Mouse (Mus musculus): ENCODE measurements around the gene Tmcc3. TPM values are rescaled to one million over a fixed set of nuclear protein-coding genes. Genes with fewer than 3 reads are reported as not detected.
A peak's percentile ranks its signal among the peaks of the same experiment; 100 is the strongest.

Gene Tmcc3
- total RNA-seq, 2 experiments from 2014 or later, result 11.8 to 14.6 TPM

GRCm38 (mm10) chr10:94411594-94411993 is 99.8 kb downstream of the Tmcc3 start:
- intact Hi-C loops (cut with DNase I), result no loop called here
- DNase-seq, result no peak

- intact Hi-C loops (cut with DNase I), result no loop called here
- DNase-seq, result peak; percentile 89
Measured at GRCm38 (mm10) chr10:94413770-94414651, 102.3 kb downstream of the Tmcc3 start.

GRCm38 (mm10) chr10:94415950-94416844 is 104.4 kb downstream of the Tmcc3 start:
- peak; percentile 22 for DNase-seq
- intact Hi-C loops (cut with DNase I), result no loop called here

GRCm38 (mm10) chr10:94417643-94418042 is 105.9 kb downstream of the Tmcc3 start:
- DNase-seq, result no peak
- intact Hi-C loops (cut with DNase I), result no loop called here

- intact Hi-C loops (cut with DNase I), result loop anchor here (10.0 kb wide), 1 partner anchor 89 kb away; no protein-coding TSS in a partner anchor
- DNase-seq, result peak; percentile 91
Measured at GRCm38 (mm10) chr10:94426000-94426920, 114.5 kb downstream of the Tmcc3 start.

DNA sequence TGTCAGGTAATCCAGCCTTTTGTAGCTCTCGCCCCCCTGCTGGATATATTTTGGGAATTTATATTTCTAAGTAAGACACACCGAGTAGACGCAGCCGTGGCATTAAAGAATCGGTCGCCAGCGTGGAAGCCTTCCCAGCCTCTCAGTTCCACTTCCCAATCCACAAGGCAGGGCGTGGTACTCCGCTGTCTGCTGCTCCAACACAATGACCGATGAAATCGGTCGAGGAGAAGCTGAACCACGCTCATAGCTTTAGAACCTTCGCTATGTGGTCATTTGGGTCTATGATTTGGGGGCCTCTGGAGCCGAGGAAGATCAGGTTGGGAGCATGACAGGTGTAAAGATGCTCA is 115.1 kb downstream of the Tmcc3 start:
- DNase-seq, result no peak
- intact Hi-C loops (cut with DNase I), result loop anchor here (10.0 kb wide), 1 partner anchor 88 kb away; no protein-coding TSS in a partner anchor

- DNase-seq, result peak; percentile 60
- intact Hi-C loops (cut with DNase I), result loop anchor here (10.0 kb wide), 1 partner anchor 86 kb away; no protein-coding TSS in a partner anchor
Measured at GRCm38 (mm10) chr10:94428186-94428942, 116.6 kb downstream of the Tmcc3 start.

GRCm38 (mm10) chr10:94430566-94430965 is 118.8 kb downstream of the Tmcc3 start:
- intact Hi-C loops (cut with DNase I), result no loop called here
- no peak for DNase-seq

- intact Hi-C loops (cut with DNase I), result no loop called here
- DNase-seq, result no peak
Measured at GRCm38 (mm10) chr10:94432933-94433332, 121.2 kb downstream of the Tmcc3 start.

- DNase-seq, result no peak
- intact Hi-C loops (cut with DNase I), result no loop called here
Measured at GRCm38 (mm10) chr10:94433901-94434300, 122.2 kb downstream of the Tmcc3 start.

GRCm38 (mm10) chr10:94442725-94443124 is 131.0 kb downstream of the Tmcc3 start:
- intact Hi-C loops (cut with DNase I), result no loop called here
- no peak for DNase-seq

DNA sequence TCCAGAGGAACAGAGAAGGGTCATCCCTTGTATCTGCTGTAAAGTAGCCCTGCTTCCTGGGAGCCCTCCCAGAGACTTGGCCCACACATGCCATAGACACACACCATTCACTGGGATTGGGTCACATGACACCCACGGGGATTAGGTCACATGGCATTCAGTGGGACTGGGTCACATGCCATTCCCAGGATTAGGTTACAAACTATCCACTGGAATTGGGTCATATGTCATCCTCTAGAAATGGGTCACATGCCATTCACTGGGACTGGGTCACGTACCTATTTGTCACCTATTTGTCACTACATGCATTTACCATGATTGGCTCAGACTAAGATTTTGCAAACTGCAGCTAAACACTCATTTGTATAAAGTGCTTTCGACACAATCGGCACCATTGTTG is 131.7 kb downstream of the Tmcc3 start:
- DNase-seq, result no peak
- intact Hi-C loops (cut with DNase I), result no loop called here

DNA sequence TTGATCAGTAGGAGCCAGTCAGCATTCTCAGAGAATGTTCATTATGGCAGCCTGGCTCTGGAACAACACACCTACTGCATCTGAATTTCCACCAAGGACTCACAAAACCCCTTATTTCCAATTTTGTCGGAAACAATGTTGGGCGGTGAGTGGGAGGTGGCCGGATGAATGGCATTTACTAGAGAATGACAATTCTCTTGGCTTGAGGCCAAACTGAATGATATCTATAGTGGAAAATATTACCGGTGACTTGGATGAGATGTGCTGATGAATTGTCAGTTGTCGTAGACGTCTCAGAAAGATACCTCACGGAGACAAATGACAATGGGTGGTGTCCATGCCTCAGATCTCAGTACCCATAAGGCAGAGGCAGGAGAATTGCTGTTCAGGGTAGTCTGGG is 133.4 kb downstream of the Tmcc3 start:
- no peak for DNase-seq
- intact Hi-C loops (cut with DNase I), result no loop called here

DNA sequence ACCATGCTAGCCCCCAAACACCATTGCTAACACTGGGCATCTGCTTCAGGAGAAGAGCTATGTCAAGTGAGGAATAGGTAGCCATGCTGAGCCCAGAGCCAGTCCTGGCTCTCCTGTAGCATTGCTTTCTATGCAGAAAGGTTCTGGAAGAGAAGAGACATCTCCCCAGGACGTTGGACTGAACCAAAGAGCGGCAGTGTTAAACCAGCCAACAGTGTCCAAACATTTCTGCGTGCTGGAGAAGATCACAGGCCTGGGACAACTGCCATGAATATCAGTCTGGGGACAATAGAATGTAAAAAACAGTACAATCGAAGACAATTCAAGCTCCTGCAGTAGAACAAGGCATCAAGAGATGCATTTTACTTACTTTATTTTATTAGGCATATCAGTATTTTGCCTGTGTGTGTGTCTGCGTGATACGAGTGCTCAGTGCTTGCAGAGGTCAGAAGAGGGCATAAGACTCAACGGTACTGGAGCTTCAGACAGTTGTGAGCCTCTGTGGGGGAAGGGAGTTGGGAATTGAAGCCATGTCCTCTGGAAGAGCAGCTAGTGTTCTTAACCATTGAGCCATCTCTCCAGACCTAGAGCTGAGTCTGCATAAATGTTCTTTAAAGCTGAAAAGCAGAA is 134.7 kb downstream of the Tmcc3 start:
- DNase-seq, result peak; percentile 21
- intact Hi-C loops (cut with DNase I), result no loop called here

DNA sequence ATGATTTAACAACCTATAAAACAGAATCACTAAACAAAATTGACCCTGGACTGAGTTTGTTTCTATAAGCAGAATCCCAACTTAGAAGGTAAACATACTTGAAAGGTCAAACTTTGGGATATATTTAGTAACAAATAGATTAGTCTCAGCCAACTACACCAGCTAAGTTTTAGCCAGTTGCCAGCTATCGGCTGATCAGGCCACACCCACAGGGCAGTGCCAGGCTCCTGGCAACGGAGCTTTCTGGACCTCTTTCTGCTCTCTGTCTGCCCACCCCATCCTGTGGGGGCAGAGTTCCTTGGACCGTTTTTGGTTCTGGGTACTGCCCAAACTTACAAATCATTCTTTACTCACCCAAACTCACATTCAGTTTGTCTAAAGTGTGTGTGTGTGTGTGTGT is 137.9 kb downstream of the Tmcc3 start:
- intact Hi-C loops (cut with DNase I), result no loop called here
- peak; percentile 38 for DNase-seq

DNA sequence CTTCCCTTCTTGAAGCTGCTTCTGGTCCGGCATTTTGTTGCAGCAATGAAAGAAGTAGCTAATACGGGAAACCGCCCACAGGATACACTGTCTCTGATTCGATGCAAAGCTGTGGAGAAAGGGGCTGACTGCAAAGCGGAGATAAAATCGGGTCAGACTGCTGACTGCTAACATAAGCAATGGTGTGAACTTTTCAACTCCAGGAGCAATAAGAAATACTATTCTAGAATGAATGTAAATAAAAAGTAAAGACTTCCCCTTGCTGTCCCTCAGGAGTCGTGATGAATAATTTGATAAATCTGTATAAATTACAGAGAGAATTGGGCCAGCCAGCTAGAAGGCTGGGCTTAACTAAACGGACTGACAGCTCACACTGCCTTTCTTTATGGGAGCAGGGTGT is 139.0 kb downstream of the Tmcc3 start:
- DNase-seq, result no peak
- intact Hi-C loops (cut with DNase I), result no loop called here

DNA sequence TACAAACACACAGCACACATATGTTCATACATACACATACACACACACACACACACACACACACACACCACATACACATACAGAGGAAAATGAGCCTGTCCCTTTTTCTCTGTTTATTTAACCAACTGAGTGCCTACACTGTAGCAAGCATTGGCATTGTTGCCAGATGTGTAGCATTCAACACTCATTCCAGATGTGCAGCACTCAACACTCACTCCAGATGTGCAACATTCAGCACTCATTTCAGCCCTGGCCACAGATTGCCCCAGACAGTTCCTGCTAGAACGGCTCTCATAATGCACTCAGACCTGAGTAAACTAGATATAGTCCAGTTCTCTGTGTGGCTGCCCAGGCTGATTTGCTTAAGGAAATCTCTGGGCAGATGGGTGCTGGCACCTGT is 145.7 kb downstream of the Tmcc3 start:
- DNase-seq, result no peak
- intact Hi-C loops (cut with DNase I), result no loop called here

DNA sequence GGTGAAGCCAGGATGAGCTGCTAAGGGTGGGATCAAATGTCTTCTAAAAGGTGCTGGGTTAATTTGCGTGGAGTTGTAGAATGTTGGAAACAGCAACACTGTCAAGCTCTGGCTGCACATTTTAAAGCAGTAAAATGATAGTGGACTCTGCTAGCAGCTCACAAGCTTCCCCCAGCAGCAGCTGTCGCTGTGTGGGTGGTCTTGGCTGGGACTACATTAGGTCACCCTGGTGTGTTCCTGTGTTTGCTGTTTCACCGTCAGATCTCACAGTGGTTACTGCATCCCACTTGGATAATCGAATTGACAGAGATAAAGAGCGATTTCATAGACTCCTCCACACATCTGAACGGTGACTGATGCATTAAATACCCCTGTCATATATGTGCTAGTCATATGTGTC is 146.9 kb downstream of the Tmcc3 start:
- intact Hi-C loops (cut with DNase I), result no loop called here
- DNase-seq, result peak; percentile 75

DNA sequence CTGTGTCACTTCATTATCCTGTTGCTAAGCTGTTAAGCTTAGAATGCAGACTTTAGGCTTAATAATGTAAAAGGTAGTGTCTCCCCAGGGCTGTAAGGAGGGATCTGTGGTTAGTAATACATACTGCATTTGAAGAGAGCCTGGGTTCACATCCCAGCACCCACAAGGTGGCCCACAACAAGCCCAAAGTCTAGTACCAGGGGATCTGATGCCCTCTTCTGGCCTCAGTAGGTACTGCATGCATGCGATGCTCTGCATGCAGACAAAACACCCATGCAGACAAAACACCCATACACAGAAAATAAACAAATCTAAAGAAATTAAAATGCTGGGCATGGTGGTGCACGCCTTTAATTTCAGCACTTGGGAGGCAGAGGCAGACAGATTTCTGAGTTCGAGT is 149.6 kb downstream of the Tmcc3 start:
- intact Hi-C loops (cut with DNase I), result no loop called here
- no peak for DNase-seq
